Mouse (Mus musculus) olfactory bulb, adult 2 months (tissue): Measurements from ENCODE around the gene Ptprcap.

Source experiments
- CTCF ChIP-seq: fragments of 200-500 bp; IDR thresholded peaks from 2 replicates; pipeline ENCODE4 v1.5.1; 2012; ENCODE audit warnings: low read depth, mild to moderate bottlenecking, low read length, moderate library complexity; ENCODE audit not compliant: insufficient read depth
- POLR2A ChIP-seq: fragments of 200-500 bp; IDR thresholded peaks from 2 replicates; pipeline ENCODE4 v1.6.1; 2012; ENCODE audit warnings: mild to moderate bottlenecking, low read depth, low read length, moderate library complexity; ENCODE audit not compliant: insufficient read depth

DNA sequence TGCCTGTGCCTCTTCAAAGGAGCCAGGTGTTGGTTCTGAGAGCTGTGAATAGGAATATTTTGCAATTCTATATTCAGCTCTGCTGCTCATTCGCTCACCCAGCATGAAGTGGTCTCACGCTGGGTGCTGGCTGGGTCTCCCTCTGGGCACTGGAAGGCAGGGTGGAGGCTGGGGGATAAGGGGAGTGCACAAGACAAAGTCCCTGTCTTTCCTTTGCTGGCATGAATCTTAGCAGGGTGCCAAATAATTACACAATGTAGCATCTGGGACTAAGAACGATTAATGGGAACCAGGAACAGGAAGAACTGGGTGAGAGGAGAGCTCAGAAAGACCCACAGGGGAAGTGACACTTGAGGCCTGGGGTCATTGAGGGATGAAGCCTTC, 6.4 kb upstream of the Ptprcap start:
- TF ChIP-seq CTCF (no peak), POLR2A (no peak)
